Mouse (Mus musculus): ENCODE measurements around the gene Dap3.
A peak's percentile ranks its signal among the peaks of the same experiment; 100 is the strongest.
"Not testable (repeated sequence)": the region's sequence is repeated elsewhere in the genome, so short reads cannot be mapped to it uniquely, and the experiment has no call there.

Dap3 gene

GRCm38 (mm10) chr3:88950576-88951326 is at the start of gene Dap3, which contains the start of gene Ash1l:
TSS of gene Dap3 (minus strand) at chr3:88951181.
TSS of gene Ash1l (plus strand) at chr3:88950622.
- DNase-seq (ENCODE audit: low spot score in 2 of 2), result peak; percentile 74 to 75

GRCm38 (mm10) chr3:88992793-88993192 is 41.8 kb upstream of the Dap3 start:
- DNase-seq (ENCODE audit: low spot score in 2 of 2), result no peak

- DNase-seq (ENCODE audit: low spot score in 2 of 2), result peak in 1 of 2 experiments; percentile 13
Observed at GRCm38 (mm10) chr3:88983921-88984381, 33.0 kb upstream of the Dap3 start.

DNA sequence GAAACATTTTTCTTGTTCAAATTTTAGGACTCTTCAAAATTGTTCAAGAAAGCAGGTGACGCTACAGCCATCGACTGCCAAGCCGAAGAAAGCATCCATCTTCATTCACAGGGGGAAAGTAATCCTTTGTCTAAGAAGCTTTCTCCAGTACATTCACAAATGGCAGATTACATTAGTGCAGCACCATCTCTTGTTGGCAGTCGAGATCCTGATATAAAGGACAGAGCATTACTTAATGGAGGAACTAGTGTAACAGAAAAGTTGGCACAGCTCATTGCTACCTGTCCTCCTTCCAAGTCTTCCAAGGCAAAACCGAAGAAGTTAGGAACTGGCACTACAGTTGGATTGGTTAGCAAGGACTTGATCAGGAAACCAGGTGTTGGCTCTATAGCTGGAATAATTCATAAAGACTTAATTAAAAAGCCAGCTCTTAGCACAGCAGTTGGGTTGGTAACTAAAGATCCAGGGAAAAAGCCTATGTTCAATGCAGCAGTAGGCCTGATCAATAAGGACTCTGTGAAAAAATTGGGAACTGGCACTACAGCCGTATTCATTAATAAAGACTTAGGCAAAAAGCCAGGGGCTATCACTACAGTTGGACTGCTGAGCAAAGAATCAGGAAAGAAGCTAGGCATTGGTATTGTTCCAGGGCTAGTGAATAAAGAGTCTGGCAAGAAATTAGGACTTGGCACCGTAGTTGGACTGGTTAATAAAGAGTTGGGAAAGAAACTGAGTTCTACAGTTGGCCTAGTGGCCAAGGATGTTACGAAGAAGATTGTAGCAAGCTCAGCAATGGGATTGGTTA is 30.4 kb upstream of the Dap3 start:
- no peak for DNase-seq (ENCODE audit: low spot score in 2 of 2)

DNA sequence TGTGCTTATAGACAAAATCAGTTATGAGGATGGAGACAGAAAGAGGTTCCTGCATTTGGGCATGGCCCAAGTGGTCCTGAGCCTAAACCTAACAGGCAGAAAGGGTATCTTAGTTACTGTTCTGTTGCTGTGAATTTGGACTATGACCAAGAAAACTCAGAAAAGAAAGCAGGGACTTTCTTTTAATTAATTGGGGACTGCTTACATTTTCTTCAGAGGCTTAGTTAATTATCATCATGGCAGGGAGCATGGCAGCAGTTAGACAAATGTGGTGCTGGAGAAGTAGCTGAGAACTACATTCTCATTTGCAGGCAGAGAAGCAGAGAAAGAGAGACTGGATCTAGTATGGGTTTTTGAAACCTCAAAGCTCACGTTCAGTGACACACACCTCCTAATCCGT is 24.0 kb upstream of the Dap3 start:
- no peak for DNase-seq (ENCODE audit: low spot score in 2 of 2)

DNA sequence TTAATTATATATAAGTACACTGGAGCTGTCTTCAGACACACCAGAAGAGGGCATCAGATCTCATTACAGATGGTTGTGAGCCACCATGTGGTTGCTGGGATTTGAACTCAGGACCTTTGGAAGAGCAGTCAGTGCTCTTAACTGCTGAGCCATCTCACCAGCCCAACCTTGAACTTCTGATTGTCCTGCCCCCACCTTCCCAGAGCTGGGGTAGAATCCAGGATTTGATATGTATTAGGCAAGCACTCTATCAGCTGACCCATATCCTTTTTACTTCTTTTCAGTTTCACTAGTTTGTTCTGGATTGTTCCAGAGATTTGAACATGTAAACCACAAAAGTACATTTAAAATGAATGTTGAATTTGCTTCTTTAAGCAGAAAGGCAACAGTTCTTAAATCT is 12.2 kb upstream of the Dap3 start:
- not testable (repeated sequence) for DNase-seq (ENCODE audit: low spot score in 2 of 2)

DNA sequence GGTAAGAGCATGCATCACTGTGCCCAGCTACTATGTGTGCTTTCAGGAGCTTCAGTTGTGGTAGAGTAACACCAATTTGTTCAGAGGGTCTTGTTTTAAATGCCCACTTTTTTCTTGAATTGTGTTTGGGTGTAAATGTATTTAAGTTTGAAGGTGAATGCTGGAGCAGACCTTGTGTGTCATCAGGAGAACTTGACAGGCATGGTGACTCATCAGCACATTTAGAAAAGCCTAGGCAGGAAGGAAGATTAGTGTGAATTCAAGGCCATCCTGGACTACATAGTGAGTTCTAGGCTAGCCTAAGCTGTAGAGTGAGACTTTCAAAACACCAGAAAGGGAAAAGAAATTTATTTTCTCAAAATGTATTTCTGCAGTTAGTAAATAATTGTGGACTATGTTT is 2.8 kb upstream of the Dap3 start:
- no peak for DNase-seq (ENCODE audit: low spot score in 2 of 2)

- no peak for DNase-seq (ENCODE audit: low spot score in 2 of 2)
Observed at GRCm38 (mm10) chr3:88953246-88953645, 2.3 kb upstream of the Dap3 start.

DNA sequence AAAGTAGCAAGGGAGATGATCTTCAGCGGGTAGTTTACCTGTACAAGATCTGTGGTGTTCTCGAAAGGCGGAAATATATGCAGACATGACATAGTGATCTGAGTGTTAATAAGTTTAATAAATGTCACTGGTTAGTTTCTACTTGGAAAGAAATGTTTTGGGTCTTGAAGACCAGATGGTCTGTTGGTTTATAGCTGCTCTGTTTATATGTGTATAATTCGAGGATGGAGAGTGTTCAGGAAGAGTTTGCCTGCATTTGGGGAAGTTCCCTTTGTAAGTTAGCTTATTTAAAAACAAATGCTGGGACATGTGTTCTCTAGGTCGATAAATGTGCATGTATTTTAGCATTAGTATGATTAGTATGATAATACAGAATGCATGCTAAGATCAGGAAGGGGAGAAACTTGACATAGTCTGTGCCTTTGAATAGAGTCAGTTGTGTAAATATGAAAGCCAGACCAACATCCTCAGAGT is 383 bp upstream of the Dap3 start:
- DNase-seq (ENCODE audit: low spot score in 2 of 2), result no peak

DNA sequence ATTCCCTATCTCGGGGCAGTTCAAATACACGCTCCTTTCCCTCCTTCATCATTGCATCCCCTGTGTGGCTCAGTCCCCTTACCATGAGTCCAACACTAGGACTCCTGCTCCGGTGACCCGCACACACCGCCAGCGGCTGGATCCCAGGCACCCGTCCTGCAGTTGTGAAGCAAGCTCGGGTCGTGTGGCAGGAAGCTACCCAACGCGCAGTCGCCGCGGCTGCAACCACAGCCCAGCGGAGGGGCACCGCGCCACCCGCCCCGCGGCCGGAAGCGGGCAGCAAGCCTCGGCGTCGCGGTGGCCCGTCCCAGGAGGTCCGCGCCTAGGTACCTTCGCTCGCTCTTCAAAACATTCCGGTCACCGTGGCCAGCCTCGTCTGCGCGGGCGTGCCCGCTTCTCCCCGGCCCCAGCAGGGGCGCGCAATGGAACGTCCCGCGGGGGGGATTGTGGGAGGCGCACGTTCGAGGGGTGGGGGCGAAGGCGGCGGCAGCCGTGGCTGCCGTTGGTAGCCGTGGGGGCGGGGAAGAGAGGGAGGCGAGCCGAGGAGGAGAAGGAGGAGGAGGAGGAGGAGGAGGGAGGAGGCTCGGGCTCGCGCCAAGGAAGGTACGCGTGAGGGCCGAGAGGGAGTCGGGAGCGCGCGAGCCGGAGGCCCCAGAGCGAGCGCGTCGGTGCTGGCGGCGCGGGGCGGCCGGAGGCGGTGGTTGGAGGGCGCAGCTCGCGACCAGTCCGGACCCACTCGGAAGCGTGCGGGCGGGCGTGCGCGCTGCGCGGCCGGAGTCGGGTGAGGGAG is 1.0 kb downstream of the Dap3 start:
- peak; percentile 82 for DNase-seq (ENCODE audit: low spot score in 2 of 2)

GRCm38 (mm10) chr3:88944109-88944508 is 6.9 kb downstream of the Dap3 start:
- DNase-seq (ENCODE audit: low spot score in 2 of 2), result no peak

- DNase-seq (ENCODE audit: low spot score in 2 of 2), result no peak
Observed at GRCm38 (mm10) chr3:88942316-88942880, 8.6 kb downstream of the Dap3 start.

DNA sequence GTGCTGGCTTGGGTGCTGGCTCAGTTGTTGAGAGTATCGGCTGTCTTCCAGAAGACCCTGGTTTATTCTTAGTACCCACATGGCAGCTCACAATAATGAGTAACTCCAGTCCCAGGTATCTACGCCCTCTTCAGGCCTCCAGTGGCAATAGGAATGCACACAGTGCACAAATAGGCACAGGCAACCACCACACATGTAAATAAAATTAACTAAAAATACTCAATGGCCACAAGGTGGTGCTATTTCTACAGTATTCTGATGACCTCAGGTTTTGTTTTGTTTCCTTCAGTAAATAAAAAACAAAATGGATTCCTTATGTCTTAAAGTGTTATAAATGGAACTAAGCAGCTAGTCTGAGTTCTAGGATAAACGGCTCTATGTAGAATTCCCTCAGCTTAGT is 11.2 kb downstream of the Dap3 start:
- no peak for DNase-seq (ENCODE audit: low spot score in 2 of 2)

DNA sequence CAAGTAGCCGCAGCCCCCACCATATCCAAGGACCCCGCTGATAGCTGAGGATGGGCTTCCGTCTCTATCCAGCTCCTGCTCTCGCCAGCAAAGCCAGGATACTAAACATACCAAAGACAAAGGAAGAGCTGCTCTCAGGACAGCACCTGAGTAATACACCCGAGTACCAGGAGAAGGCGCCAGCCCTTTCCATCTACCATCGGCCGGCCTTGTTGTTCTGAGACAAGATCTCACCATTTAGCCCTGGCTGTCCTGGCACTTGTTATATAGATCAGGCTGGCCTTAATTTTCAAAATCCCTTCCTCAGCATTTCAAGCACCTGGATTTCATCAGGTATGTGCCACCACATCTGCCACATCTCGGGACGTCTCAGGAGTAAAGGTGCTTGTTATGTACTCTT is 11.9 kb downstream of the Dap3 start:
- no peak for DNase-seq (ENCODE audit: low spot score in 2 of 2)

DNA sequence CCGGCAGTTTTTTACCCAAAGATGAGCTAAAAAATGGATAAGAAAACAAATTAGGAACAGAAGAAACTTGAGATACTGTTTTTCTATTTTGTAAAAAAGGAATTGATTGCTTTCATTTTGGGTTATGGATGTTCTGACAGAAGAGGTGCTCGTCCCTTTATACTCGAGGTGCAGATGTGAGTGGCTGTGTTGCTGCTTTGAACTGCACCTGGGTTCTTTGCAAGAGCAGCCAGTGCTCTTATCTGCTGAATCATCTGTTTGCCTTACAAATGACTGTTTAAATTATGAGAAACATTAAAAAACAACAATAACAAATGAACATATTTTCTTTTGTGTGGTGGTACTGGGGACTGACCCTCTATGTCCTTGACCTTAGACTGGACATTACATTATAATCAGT is 21.5 kb downstream of the Dap3 start:
- DNase-seq (ENCODE audit: low spot score in 2 of 2), result no peak

DNA sequence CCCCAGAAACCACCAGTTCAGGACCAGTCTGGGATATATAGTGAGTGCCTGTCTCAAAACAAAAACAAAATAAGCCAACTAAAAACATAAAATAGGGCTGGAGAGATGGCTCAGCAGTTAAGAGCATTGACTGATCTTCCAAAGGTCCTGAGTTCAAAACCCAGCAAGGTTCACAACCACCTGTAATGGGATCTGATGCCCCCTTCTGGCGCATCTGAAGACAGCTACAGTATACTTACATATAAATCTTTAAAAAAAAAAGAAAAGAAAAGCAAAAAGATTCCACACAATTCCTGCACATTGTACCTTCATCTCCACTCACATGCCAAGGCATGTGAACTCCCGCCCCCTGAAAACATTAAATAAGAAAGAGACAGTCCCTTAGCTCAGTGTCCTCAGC is 25.3 kb downstream of the Dap3 start:
- DNase-seq (ENCODE audit: low spot score in 2 of 2), result no peak

- no peak for DNase-seq (ENCODE audit: low spot score in 2 of 2)
Observed at GRCm38 (mm10) chr3:88923989-88924591, 26.9 kb downstream of the Dap3 start.

DNA sequence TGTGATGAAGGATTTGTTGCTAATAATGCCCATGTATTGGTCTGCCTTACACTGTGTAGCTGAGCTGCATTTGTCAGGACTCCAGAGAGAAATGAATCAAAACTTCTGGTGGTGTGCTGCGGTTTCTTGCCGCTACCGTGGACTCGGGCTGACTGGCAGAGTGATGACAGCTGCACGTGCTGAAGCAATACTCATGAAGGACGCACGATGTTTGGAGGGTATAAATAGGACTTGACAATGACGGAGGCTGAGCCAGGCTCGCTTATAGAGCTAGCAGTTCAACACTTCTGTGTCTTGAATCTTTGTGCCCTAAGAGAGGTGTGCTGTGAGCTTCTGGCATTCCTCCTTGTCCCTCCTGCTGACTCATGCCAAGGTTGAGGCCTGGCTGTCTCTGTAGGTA is 29.6 kb downstream of the Dap3 start:
- no peak for DNase-seq (ENCODE audit: low spot score in 2 of 2)

- no peak for DNase-seq (ENCODE audit: low spot score in 2 of 2)
Observed at GRCm38 (mm10) chr3:88918981-88919380, 32.0 kb downstream of the Dap3 start.

- no peak for DNase-seq (ENCODE audit: low spot score in 2 of 2)
Observed at GRCm38 (mm10) chr3:88914384-88914810, 36.6 kb downstream of the Dap3 start.

Data from frontal cortex, postnatal 36 days (tissue).